Mouse (Mus musculus) heart, embryonic 11.5 days (tissue): Measurements from ENCODE around the gene Riox1. TPM values are rescaled to one million over a fixed set of nuclear protein-coding genes. Genes with fewer than 3 reads are reported as not detected.

Experiments
- ATAC-seq: fragments of 200-750 bp; cut with Nextera tagmentation; replicated peaks from 2 replicates; pipeline ENCODE4 v1.8.0; 2017; ENCODE audit warnings: moderate library complexity; ENCODE audit not compliant: insufficient number of reproducible peaks, low FRiP score, low TSS enrichment
- H3K27ac ChIP-seq: fragments of 300-500 bp; sonication (generic); 2 replicates; pipeline ENCODE4 v1.5.1; 2014; ENCODE audit warnings: mild to moderate bottlenecking, low read depth, low read length
- H3K27me3 ChIP-seq: fragments of 300-500 bp; sonication (generic); 2 replicates; pipeline ENCODE4 v1.6.1; 2014; ENCODE audit warnings: mild to moderate bottlenecking, low read length, mixed read lengths; ENCODE audit not compliant: control insufficient read depth, insufficient read depth
- H3K36me3 ChIP-seq: fragments of 300-500 bp; sonication (generic); 2 replicates; pipeline ENCODE4 v1.6.1; 2014; ENCODE audit warnings: mild to moderate bottlenecking, low read length, moderate library complexity, mixed read lengths; ENCODE audit not compliant: control insufficient read depth, insufficient read depth
- H3K4me1 ChIP-seq: fragments of 300-500 bp; sonication (generic); 2 replicates; pipeline ENCODE4 v1.6.1; 2014; ENCODE audit warnings: low read length; ENCODE audit not compliant: control insufficient read depth, insufficient read depth
- H3K4me2 ChIP-seq: fragments of 300-500 bp; sonication (generic); 2 replicates; pipeline ENCODE4 v1.6.1; 2014; ENCODE audit warnings: mild to moderate bottlenecking, moderate library complexity
- H3K4me3 ChIP-seq: fragments of 300-500 bp; sonication (generic); 2 replicates; pipeline ENCODE4 v1.5.1; 2014; ENCODE audit warnings: low read depth, low read length
- H3K9ac ChIP-seq: fragments of 300-500 bp; sonication (generic); 2 replicates; pipeline ENCODE4 v1.6.1; 2014; ENCODE audit warnings: mild to moderate bottlenecking, low read depth, low read length, moderate library complexity
- H3K9me3 ChIP-seq: fragments of 300-500 bp; sonication (generic); replicated peaks from 2 replicates; pipeline ENCODE4 v1.6.1; 2016; ENCODE audit warnings: low read length; ENCODE audit not compliant: control insufficient read depth
- WGBS: fragments of 180-500 bp; shearing (Covaris S2); extraction: QIAGEN DNeasy Blood & Tissue Kit; methylation state at CpG from one replicate; pipeline ENCODE4 v1.1.7; 2014; ENCODE audit not compliant: insufficient replicate concordance; 5-methylcytosine and 5-hydroxymethylcytosine counted together
- polyA plus RNA-seq: library from polyadenylated mRNA; unstranded; fragments of >200 nt; fragmentation: Nextera tagmentation; extraction: Ambion mirVana; gene quantifications from 2 replicates; pipeline ENCODE4 v1.2.1, GENCODE M21; 2014

Riox1 gene
- polyA plus RNA-seq, 1 experiment from 2014 or later, result 10.4 TPM

DNA sequence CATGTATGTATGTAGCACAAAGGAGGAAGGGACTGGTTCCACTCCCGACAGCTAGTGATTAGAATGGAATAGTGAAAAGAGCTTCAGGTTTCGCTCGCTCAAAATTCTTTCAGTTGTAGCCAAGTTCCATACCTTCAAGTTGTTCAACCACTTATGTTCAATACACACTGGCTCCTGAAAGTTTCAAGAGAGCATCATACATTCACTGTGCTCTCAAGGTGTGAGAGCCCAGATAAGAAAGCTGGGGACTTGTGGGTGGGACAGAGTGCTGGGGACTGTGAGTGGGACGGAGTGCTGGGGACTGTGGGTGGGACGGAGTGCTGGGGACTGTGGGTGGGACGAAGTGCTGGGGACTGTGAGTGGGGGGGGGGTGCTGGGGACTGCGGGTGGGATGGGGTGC, 14.8 kb downstream of the Riox1 start:
- no peaks in the 10 kb centered on the region for H3K27me3 ChIP-seq
- no peak overlapping the region for H3K4me2 ChIP-seq
- no peak overlapping the region for H3K9ac ChIP-seq
- H3K4me1 ChIP-seq, result no peaks in the 10 kb centered on the region
- 69% methylated on average over 7 of the region's 7 CpGs for WGBS
- H3K4me3 ChIP-seq, result no peak overlapping the region
- no peak for ATAC-seq
- H3K36me3 ChIP-seq, result no peaks in the 10 kb centered on the region
- H3K9me3 ChIP-seq, result no peaks in the 10 kb centered on the region
- no peak overlapping the region for H3K27ac ChIP-seq

DNA sequence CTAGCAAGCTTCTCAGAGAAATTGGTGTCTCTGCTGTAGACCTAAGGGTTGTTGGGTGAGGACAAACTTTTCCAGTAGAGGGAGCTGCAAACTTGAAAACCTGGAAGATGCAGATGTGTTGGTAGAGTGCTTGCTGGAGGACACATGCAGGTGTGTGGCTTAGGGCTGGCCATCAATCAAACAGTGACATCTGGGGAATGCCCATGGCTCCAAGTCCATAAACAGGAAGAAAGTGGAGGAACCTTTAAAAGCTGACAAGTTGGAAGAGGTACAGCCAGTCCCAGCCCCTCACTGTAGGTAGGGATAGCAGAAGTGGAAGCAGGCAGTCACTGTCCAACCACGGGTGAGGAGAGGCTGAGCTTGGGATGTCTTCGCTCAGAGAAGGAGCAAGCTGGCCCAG, 21.7 kb downstream of the Riox1 start:
- Histone ChIP-seq H3K9me3 (0 out of 2 replicates have a peak, but pooled peaks cover 3% of the 10 kb centered on the region), H3K27ac (no peak overlapping the region), H3K4me2 (no peak overlapping the region), H3K27me3 (no peaks in the 10 kb centered on the region), H3K4me1 (no peaks in the 10 kb centered on the region), H3K9ac (no peak overlapping the region), H3K36me3 (no peaks in the 10 kb centered on the region), H3K4me3 (no peak overlapping the region)
- no peak for ATAC-seq
- WGBS, result 63% methylated on average over 2 of the region's 2 CpGs

DNA sequence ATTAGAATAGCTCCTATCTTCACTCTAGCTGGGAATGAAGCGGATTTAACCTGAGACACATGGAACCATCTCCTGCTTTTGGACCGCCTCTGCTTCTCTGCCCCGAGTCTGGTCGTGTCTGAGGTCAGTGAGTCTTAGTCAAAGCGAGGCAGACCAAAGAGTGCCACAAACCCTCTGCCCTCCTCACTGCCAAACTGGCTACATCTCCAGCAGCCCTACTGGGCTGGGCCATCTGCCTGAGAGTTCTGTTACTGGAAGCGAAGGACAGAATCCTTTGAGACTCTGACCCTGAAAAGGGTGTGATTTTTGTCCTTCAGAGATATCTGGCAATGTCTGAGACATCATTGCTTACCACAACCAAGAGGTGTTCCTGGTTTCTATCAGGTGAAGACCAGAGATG, 28.5 kb downstream of the Riox1 start:
- 0 out of 2 replicates have a peak, but pooled peaks cover 3% of the 10 kb centered on the region for H3K4me1 ChIP-seq
- H3K27me3 ChIP-seq, result no peaks in the 10 kb centered on the region
- no peak overlapping the region for H3K27ac ChIP-seq
- H3K9ac ChIP-seq, result no peak overlapping the region
- 83% methylated on average over 6 of the region's 6 CpGs for WGBS
- H3K36me3 ChIP-seq, result no peaks in the 10 kb centered on the region; the same call in 1 of the 2 replicates
- no peak overlapping the region for H3K4me2 ChIP-seq
- H3K9me3 ChIP-seq, result 0 out of 2 replicates have a peak, but pooled peaks cover 3% of the 10 kb centered on the region
- H3K4me3 ChIP-seq, result no peak overlapping the region
- no peak for ATAC-seq

DNA sequence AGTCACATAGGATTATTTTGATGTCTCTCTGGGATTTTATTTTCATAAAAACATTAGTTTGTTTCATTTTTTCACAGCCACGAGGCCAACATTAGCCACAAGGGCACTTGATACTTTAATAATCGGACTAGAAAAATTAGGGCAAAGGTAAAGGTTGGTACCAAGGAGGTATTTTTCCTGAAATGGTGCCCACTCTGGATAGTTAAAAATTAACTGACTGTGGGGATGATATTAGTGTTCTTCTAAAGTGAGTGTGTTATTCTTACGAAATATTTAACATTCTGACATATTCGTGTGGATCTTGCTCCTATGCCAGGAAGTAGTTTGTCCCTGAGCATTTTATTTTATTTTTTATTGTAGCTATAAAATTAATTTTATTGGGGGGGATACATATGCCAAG, 31.2 kb downstream of the Riox1 start:
- Histone ChIP-seq H3K4me2 (no peak overlapping the region), H3K27ac (no peak overlapping the region), H3K4me3 (no peak overlapping the region), H3K9ac (no peak overlapping the region), H3K36me3 (no peaks in the 10 kb centered on the region; the same call in 1 of the 2 replicates), H3K9me3 (no peaks in the 10 kb centered on the region), H3K4me1 (peaks cover 4% of the 10 kb centered on the region), H3K27me3 (no peaks in the 10 kb centered on the region)
- 78% methylated on average over 4 of the region's 4 CpGs for WGBS
- no peak for ATAC-seq

DNA sequence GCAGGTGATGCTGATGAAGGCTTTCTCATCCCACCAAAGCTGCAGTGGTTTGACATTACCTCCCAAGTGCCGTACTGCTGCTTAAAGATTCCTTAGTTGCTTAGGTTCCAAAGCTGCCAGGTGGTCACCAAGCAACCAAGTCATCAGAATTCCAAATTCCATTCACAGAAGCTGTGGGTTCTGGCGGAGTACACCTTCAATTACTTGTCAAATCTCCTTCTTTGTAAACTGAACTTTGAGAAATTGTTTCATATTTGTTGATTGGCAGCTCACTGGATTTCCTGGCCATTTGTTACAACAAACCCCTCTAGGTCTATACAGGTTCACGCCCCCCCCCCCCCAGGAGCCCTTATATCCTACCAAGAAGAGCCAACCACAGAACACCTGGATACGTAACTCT, 34.3 kb downstream of the Riox1 start, which contains the start of gene Heatr4:
Gene Heatr4 (minus strand): TSS at position 101 of the 400 bp plus-strand sequence.
- H3K9ac ChIP-seq, result no peak within 1 kb of the TSS
- H3K27ac ChIP-seq, result no peak within 1 kb of the TSS
- H3K36me3 ChIP-seq, result no peaks in the 10 kb centered on the region; the same call in 1 of the 2 replicates
- no peak within 1 kb of the TSS for H3K4me2 ChIP-seq
- no peaks in the 10 kb centered on the region for H3K27me3 ChIP-seq
- WGBS, result 74% methylated on average over 4 of the region's 4 CpGs
- no peaks in the 10 kb centered on the region for H3K9me3 ChIP-seq
- peaks cover 10% of the 10 kb centered on the region for H3K4me1 ChIP-seq
- ATAC-seq, result no peak
- no peak within 1 kb of the TSS for H3K4me3 ChIP-seq

DNA sequence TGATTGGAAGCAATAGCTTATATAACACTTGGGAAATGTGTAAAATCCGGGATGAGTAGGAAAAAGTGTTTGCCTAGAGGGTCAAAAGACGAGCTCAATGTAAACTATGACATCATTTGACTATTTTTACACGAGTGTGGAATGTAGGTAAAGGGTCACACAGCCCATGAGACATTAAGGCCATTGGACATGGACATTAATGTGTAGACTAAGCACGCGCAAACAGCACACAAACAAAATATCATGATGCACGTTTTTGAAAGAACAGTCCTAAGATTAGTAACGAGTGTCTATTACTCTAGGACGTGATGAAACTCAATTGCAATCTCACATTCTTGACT, 36.8 kb downstream of the Riox1 start:
- Histone ChIP-seq H3K4me2 (peak overlapping the region; percentile 67), H3K36me3 (no peaks in the 10 kb centered on the region; the same call in 1 of the 2 replicates), H3K9me3 (no peaks in the 10 kb centered on the region), H3K9ac (peak overlapping the region; percentile 86; the same call in 1 of the 2 replicates), H3K27me3 (no peaks in the 10 kb centered on the region), H3K4me3 (peak overlapping the region; percentile 60), H3K27ac (peak overlapping the region; percentile 94), H3K4me1 (peaks cover 10% of the 10 kb centered on the region)
- WGBS, result 18% methylated on average over 8 of the region's 8 CpGs
- ATAC-seq, result no peak

DNA sequence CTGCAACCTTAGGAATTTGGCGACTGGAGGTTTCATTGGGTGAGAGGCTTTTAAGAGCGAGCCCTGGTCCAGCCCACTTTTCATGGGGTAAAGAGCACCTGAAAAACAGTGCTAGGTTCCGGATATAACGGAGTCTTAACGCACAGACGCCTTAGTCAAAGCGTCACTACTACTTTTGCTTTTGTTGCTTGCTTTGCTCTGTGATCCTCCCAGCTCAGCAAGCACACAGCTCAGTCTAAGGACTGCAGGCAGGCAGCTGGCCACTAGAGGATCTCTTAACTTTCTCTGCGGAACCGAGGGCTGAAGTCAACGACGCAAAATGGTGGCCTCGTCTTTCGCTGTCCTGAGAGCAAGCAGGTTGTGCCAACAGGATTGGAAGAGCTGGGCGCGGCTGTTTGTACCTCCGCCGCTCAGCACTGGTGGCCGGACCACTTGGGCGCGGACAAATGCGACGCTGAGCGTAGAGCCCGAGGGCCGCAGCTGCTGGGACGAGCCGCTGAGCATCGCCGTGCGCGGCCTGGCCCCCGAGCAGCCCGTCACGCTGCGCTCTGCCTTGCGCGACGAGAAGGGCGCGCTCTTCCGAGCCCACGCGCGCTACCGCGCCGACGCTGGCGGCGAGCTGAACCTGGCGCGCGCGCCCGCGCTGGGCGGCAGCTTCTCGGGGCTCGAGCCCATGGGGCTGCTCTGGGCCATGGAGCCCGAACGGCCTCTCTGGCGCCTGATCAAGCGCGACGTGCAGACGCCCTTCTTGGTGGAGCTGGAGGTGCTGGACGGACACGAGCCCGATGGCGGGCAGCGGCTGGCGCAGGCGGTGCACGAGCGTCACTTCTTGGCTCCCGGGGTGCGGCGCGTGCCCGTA, 37.4 kb downstream of the Riox1 start, which contains the start of gene Acot2:
Gene Acot2 (plus strand): TSS at position 279 of the 859 bp plus-strand sequence.
- peak within 1 kb of the TSS; percentile 60 for H3K4me3 ChIP-seq
- peak within 1 kb of the TSS; percentile 94 for H3K27ac ChIP-seq
- H3K4me2 ChIP-seq, result peak within 1 kb of the TSS; percentile 67
- peaks cover 7% of the 10 kb centered on the region for H3K4me1 ChIP-seq
- no peaks in the 10 kb centered on the region for H3K9me3 ChIP-seq
- H3K27me3 ChIP-seq, result no peaks in the 10 kb centered on the region
- no peaks in the 10 kb centered on the region; the same call in 1 of the 2 replicates for H3K36me3 ChIP-seq
- WGBS, result under 1% methylated on average over 80 of the region's 80 CpGs
- H3K9ac ChIP-seq, result peak within 1 kb of the TSS; percentile 86
- ATAC-seq, result peak; percentile 63; the same call in 1 of the 2 replicates

DNA sequence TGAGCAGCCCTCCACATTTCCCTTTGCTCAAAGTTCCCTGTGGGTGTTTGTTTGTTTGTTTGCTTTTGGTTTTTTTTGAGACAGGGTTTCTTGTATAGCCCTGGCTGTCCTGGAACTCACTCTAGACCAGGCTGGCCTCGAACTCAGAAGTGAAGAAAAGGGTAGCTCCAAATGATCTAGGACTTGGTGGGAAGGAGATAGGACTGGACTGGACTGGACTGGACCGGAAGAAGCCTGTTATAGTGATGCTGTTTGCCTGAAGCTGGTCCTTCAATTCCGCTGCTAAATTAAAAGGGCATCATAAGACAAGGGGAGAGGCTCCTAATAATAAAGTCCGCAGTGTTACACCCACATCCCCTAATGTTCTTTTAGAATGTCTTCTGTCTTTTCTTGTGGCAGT, 38.1 kb downstream of the Riox1 start:
- H3K27me3 ChIP-seq, result no peaks in the 10 kb centered on the region
- H3K27ac ChIP-seq, result peak overlapping the region; percentile 94
- 72% methylated on average over 4 of the region's 4 CpGs for WGBS
- peak overlapping the region; percentile 67 for H3K4me2 ChIP-seq
- H3K4me3 ChIP-seq, result peak overlapping the region; percentile 60
- H3K9ac ChIP-seq, result peak overlapping the region; percentile 86
- no peaks in the 10 kb centered on the region; the same call in 1 of the 2 replicates for H3K36me3 ChIP-seq
- ATAC-seq, result no peak
- peaks cover 7% of the 10 kb centered on the region for H3K4me1 ChIP-seq
- H3K9me3 ChIP-seq, result no peaks in the 10 kb centered on the region
